Mouse (Mus musculus): Measurements from ENCODE around the gene Kdm4b. TPM values are rescaled to one million over a fixed set of nuclear protein-coding genes. Genes with fewer than 3 reads are reported as not detected.

The Kdm4b gene
- polyA plus RNA-seq, 1 experiment from 2014 or later = 13.6 TPM

- H3K9ac ChIP-seq = no peak overlapping the region
- no peaks in the 10 kb centered on the region for H3K9me3 ChIP-seq (replicated peaks)
- H3K36me3 ChIP-seq = peaks cover 70% of the 10 kb centered on the region
- WGBS (ENCODE audit: insufficient replicate concordance) = 86% methylated on average over 4 of the region's 4 CpGs
- H3K27ac ChIP-seq = no peak overlapping the region
- no peak for ATAC-seq
- peaks cover 4% of the 10 kb centered on the region; the same call in 1 of the 2 replicates for H3K4me1 ChIP-seq
- H3K4me3 ChIP-seq = no peak overlapping the region
- H3K4me2 ChIP-seq = no peak overlapping the region
- no peaks in the 10 kb centered on the region for H3K27me3 ChIP-seq (replicated peaks)
These were observed 75.2 kb downstream of the Kdm4b start for GRCm38 (mm10) chr17:56401051-56401521.

GRCm38 (mm10) chr17:56405341-56405740, 79.5 kb downstream of the Kdm4b start:
- Histone ChIP-seq H3K36me3 (peaks cover 28% of the 10 kb centered on the region), H3K27me3 (replicated peaks) (no peaks in the 10 kb centered on the region), H3K4me1 (peaks cover 29% of the 10 kb centered on the region), H3K9me3 (replicated peaks) (no peaks in the 10 kb centered on the region), H3K4me2 (no peak overlapping the region), H3K27ac (peak overlapping the region; percentile 23; the same call in 1 of the 2 replicates), H3K9ac (no peak overlapping the region), H3K4me3 (no peak overlapping the region)
- 77% methylated on average over 3 of the region's 3 CpGs for WGBS (ENCODE audit: insufficient replicate concordance)
- ATAC-seq = no peak

- Histone ChIP-seq H3K36me3 (peaks cover 25% of the 10 kb centered on the region), H3K4me2 (no peak overlapping the region), H3K9me3 (replicated peaks) (no peaks in the 10 kb centered on the region), H3K27me3 (replicated peaks) (no peaks in the 10 kb centered on the region), H3K9ac (no peak overlapping the region), H3K27ac (peak overlapping the region; percentile 23; the same call in 1 of the 2 replicates), H3K4me1 (peaks cover 34% of the 10 kb centered on the region), H3K4me3 (no peak overlapping the region)
- 57% methylated on average over 14 of the region's 14 CpGs for WGBS (ENCODE audit: insufficient replicate concordance)
- ATAC-seq = no peak
These were observed 80.3 kb downstream of the Kdm4b start for GRCm38 (mm10) chr17:56405856-56406840.

- Histone ChIP-seq H3K4me1 (peaks cover 40% of the 10 kb centered on the region), H3K27me3 (replicated peaks) (no peaks in the 10 kb centered on the region), H3K4me3 (no peak overlapping the region), H3K27ac (peak overlapping the region; percentile 22; the same call in 1 of the 2 replicates), H3K9me3 (replicated peaks) (no peaks in the 10 kb centered on the region), H3K36me3 (peaks cover 25% of the 10 kb centered on the region), H3K4me2 (no peak overlapping the region), H3K9ac (no peak overlapping the region)
- 57% methylated on average over 4 of the region's 4 CpGs for WGBS (ENCODE audit: insufficient replicate concordance)
- no peak for ATAC-seq
These were observed 81.0 kb downstream of the Kdm4b start for GRCm38 (mm10) chr17:56406878-56407277.

GRCm38 (mm10) chr17:56407379-56407778, 81.5 kb downstream of the Kdm4b start:
- WGBS (ENCODE audit: insufficient replicate concordance) = 53% methylated on average over 8 of the region's 8 CpGs
- Histone ChIP-seq H3K27me3 (replicated peaks) (no peaks in the 10 kb centered on the region), H3K9me3 (replicated peaks) (no peaks in the 10 kb centered on the region), H3K27ac (peak overlapping the region; percentile 48; the same call in 1 of the 2 replicates), H3K4me3 (no peak overlapping the region), H3K4me2 (no peak overlapping the region), H3K36me3 (peaks cover 25% of the 10 kb centered on the region), H3K4me1 (peaks cover 40% of the 10 kb centered on the region), H3K9ac (no peak overlapping the region)
- ATAC-seq = no peak

DNA sequence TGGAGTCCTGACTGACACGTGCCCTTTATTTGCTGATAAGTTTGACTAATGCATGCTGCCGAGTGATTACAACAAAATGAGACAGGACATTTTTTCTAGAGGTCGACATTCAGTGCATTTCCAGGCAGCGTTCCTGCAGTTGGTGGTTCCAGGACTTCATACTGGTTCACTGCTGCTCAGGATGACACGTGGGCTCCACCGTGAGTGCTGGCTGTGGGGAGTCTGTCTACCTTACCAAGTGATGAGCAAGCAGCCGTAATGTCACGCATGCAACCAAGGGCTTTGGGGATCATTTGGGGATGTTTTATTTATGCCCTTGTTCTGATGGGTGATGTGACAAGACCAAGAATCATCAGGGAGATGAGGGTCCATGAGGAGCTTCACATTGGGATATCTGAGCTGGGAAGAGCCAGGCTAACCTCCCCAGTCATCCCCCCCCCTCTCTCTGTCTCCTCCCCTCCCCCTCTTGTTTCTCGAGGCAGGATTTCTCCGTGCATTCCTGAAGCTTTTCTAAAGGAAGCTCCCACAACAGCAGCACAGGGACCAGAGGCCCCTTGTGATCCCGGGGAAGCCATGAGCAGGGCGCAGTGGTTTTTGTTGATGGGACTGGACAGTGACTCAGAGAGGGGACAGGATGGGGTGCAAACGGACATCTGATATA, 83.2 kb downstream of the Kdm4b start:
- no peaks in the 10 kb centered on the region for H3K9me3 ChIP-seq (replicated peaks)
- H3K36me3 ChIP-seq = peaks cover 33% of the 10 kb centered on the region
- H3K4me3 ChIP-seq = no peak overlapping the region
- peaks cover 40% of the 10 kb centered on the region for H3K4me1 ChIP-seq
- ATAC-seq = no peak
- 44% methylated on average over 13 of the region's 13 CpGs for WGBS (ENCODE audit: insufficient replicate concordance)
- no peak overlapping the region for H3K4me2 ChIP-seq
- no peaks in the 10 kb centered on the region for H3K27me3 ChIP-seq (replicated peaks)
- no peak overlapping the region for H3K9ac ChIP-seq
- no peak overlapping the region for H3K27ac ChIP-seq

DNA sequence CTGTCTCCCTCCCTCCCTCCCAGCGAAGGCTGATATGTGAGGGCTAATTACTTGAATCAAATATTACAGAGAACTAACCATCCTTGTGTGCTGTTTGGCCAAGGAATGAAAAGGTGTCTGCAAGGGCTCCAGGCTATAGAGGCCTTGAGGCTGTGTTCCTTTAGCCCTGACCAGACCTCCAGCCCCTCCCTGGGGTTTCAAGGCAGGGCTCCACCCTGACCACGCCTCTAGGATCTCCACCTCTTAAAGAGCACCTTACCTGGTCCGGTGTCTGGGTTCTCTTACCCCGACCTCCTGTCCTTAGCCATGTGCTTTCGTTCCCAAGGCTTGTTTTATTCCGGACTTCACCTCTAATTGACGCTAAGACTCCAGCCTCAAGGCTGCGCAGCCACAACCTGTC, 83.9 kb downstream of the Kdm4b start:
- no peak overlapping the region for H3K4me3 ChIP-seq
- no peak for ATAC-seq
- H3K27ac ChIP-seq = no peak overlapping the region
- peaks cover 40% of the 10 kb centered on the region for H3K36me3 ChIP-seq
- no peaks in the 10 kb centered on the region for H3K27me3 ChIP-seq (replicated peaks)
- H3K4me1 ChIP-seq = peaks cover 40% of the 10 kb centered on the region
- H3K9ac ChIP-seq = no peak overlapping the region
- 29% methylated on average over 8 of the region's 8 CpGs for WGBS (ENCODE audit: insufficient replicate concordance)
- no peak overlapping the region for H3K4me2 ChIP-seq
- H3K9me3 ChIP-seq (replicated peaks) = no peaks in the 10 kb centered on the region

DNA sequence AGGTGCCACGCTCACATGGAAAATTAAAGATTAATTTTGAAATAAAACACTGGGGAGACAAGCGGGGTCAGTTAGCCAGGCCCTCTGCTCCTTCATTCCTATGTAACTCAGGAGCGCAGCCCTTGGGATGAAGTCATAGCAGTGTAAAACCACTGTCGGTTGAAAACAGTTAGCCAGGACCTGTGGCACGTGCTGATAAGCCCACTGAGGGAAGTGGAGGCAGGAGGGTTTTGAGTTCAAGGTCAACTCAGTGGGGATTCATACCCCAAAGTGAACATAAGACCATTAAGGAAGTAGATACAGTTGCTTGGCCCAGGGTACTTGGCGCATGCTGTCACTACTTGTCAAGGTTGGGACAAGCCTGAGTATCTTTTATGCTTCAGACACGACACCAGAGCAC, 85.6 kb downstream of the Kdm4b start:
- no peak overlapping the region for H3K4me2 ChIP-seq
- H3K27me3 ChIP-seq (replicated peaks) = no peaks in the 10 kb centered on the region
- no peak overlapping the region for H3K9ac ChIP-seq
- H3K9me3 ChIP-seq (replicated peaks) = no peaks in the 10 kb centered on the region
- H3K36me3 ChIP-seq = peaks cover 53% of the 10 kb centered on the region
- no peak overlapping the region for H3K4me3 ChIP-seq
- ATAC-seq = no peak
- H3K4me1 ChIP-seq = peaks cover 33% of the 10 kb centered on the region
- WGBS (ENCODE audit: insufficient replicate concordance) = 48% methylated on average over 7 of the region's 7 CpGs
- H3K27ac ChIP-seq = no peak overlapping the region

- Histone ChIP-seq H3K27me3 (replicated peaks) (no peaks in the 10 kb centered on the region), H3K27ac (no peak overlapping the region), H3K4me2 (no peak overlapping the region), H3K36me3 (peaks cover 70% of the 10 kb centered on the region), H3K4me3 (no peak overlapping the region), H3K9me3 (replicated peaks) (no peaks in the 10 kb centered on the region), H3K4me1 (peaks cover 19% of the 10 kb centered on the region; the same call in 1 of the 2 replicates), H3K9ac (no peak overlapping the region)
- no peak for ATAC-seq
- WGBS (ENCODE audit: insufficient replicate concordance) = 79% methylated on average over 13 of the region's 13 CpGs
These were observed 87.3 kb downstream of the Kdm4b start for GRCm38 (mm10) chr17:56413113-56413512.

GRCm38 (mm10) chr17:56414785-56415184, 88.9 kb downstream of the Kdm4b start:
- H3K36me3 ChIP-seq = peaks cover 87% of the 10 kb centered on the region
- WGBS (ENCODE audit: insufficient replicate concordance) = 75% methylated on average over 9 of the region's 9 CpGs

GRCm38 (mm10) chr17:56418304-56418703, 92.4 kb downstream of the Kdm4b start:
- no peak overlapping the region for H3K4me3 ChIP-seq

More at GRCm38 (mm10) chr17:56414785-56415184, 88.9 kb downstream of the Kdm4b start:
- Histone ChIP-seq H3K4me1 (peaks cover 16% of the 10 kb centered on the region; the same call in 1 of the 2 replicates), H3K4me2 (no peak overlapping the region), H3K27me3 (replicated peaks) (no peaks in the 10 kb centered on the region), H3K4me3 (no peak overlapping the region), H3K9ac (no peak overlapping the region), H3K9me3 (replicated peaks) (no peaks in the 10 kb centered on the region), H3K27ac (no peak overlapping the region)
- ATAC-seq = no peak

GRCm38 (mm10) chr17:56420022-56420421, 94.2 kb downstream of the Kdm4b start:
- peaks cover 84% of the 10 kb centered on the region for H3K36me3 ChIP-seq
- H3K27me3 ChIP-seq (replicated peaks) = peaks cover 19% of the 10 kb centered on the region
- 92% methylated on average over 2 of the region's 2 CpGs for WGBS (ENCODE audit: insufficient replicate concordance)
- H3K4me3 ChIP-seq = no peak overlapping the region
- H3K4me1 ChIP-seq = peaks cover 3% of the 10 kb centered on the region
- H3K4me2 ChIP-seq = no peak overlapping the region
- H3K9ac ChIP-seq = no peak overlapping the region
- no peaks in the 10 kb centered on the region for H3K9me3 ChIP-seq (replicated peaks)
- H3K27ac ChIP-seq = no peak overlapping the region
- ATAC-seq = no peak

More at GRCm38 (mm10) chr17:56418304-56418703, 92.4 kb downstream of the Kdm4b start:
- Histone ChIP-seq H3K9me3 (replicated peaks) (no peaks in the 10 kb centered on the region), H3K4me2 (no peak overlapping the region), H3K27me3 (replicated peaks) (peaks cover 2% of the 10 kb centered on the region; the same call in 1 of the 2 replicates), H3K36me3 (peaks cover 92% of the 10 kb centered on the region), H3K9ac (no peak overlapping the region), H3K4me1 (no peaks in the 10 kb centered on the region), H3K27ac (no peak overlapping the region)
- no peak for ATAC-seq
- WGBS (ENCODE audit: insufficient replicate concordance) = 78% methylated on average over 12 of the region's 12 CpGs

Measured in liver, embryonic 12.5 days (tissue).